Mouse (Mus musculus) thymus, postnatal 4 days (tissue): Measurements from ENCODE around the gene 1110004F10Rik.

Experiments
- DNase-seq: peaks from one replicate; pipeline ENCODE4 v3.0.0; 2021

Gene 1110004F10Rik

GRCm38 (mm10) chr7:116147114-116147513 is 107.9 kb downstream of the 1110004F10Rik start:
- DNase-seq, result no peak

- DNase-seq, result no peak
Measured at GRCm38 (mm10) chr7:116149568-116149967, 110.4 kb downstream of the 1110004F10Rik start.

GRCm38 (mm10) chr7:116153781-116154368 is 114.7 kb downstream of the 1110004F10Rik start:
- DNase-seq, result no peak
